Comparison of ENCODE assay signal across 9 mouse cellular contexts in the genomic region with DNA sequence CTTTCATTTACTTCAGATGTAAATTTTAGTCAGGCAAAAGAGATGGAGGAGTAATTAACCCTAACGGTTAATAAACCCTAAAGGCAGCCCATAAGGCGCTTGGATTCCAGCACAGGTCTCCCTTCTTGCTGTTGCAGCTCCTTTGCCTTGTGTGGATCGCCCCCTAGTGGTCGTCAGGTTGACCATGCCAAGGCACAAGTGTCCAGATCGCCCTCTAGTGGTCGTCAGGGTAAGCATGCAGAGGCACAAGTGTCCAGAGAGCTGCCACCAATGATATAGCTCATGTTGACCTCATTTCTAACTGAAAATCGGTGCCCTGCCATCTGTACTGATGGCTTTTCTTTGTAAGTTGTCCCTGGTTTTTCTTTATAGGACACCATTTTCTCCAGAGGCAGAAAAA. TPM values are rescaled to one million over a fixed set of nuclear protein-coding genes. Genes with fewer than 3 reads are reported as not detected.
DNase-seq lines count a peak whose midpoint lies in the region; ATAC-seq and TF ChIP-seq lines count a peak whose summit lies in the region.
"Had no signal": no experiment of that assay in that cellular context is flagged by ENCODE, and none has a peak within 500 bp of the region (broad histone marks: within the 10 kb centered on the region; RNA-seq: fewer than 3 reads in every experiment).

No protein-coding gene starts in this region.

- DNase-seq in hindbrain, embryonic 10.5 days (ENCODE audit: low spot score), result peak; percentile 88
- DNase-seq in adrenal gland, adult 8-10 months, result peak; percentile 70
- peak; percentile 93 for DNase-seq in embryo, embryonic 10.5 days (ENCODE audit: low spot score)
- DNase-seq in heart, embryonic 10.5 days (ENCODE audit: low spot score), result peak; percentile 91
- DNase-seq in left cerebral cortex, adult 11 months (ENCODE audit: low spot score), result peak; percentile 68
- DNase-seq in midbrain, postnatal 0 days (ENCODE audit: low spot score), result peak; percentile 89
- peak; percentile 70 to 89 for DNase-seq in spleen, postnatal 4 days (ENCODE audit: low spot score in 2 of 2)

- TF ChIP-seq CTCF in midbrain, postnatal 0 days (IDR thresholded peaks at IDR 0.05), result peak; percentile 100

- no peaks in the 10 kb centered on the region for H3K4me1 ChIP-seq in hindbrain, embryonic 10.5 days (replicated peaks)
- H3K4me1 ChIP-seq in hindbrain, embryonic 16.5 days (ENCODE audit: control insufficient read depth, insufficient read depth, low read depth, low read length), result no peaks in the 10 kb centered on the region
- H3K4me1 ChIP-seq in heart, embryonic 10.5 days, result no peaks in the 10 kb centered on the region
- H3K4me1 ChIP-seq in midbrain, postnatal 0 days (ENCODE audit: insufficient read depth, low read length), result no peaks in the 10 kb centered on the region
- H3K4me1 ChIP-seq: embryonic facial prominence, embryonic 12.5 days had no signal

- H3K9ac ChIP-seq in hindbrain, embryonic 16.5 days (ENCODE audit: low read depth, low read length), result no peak overlapping the region
- no peak overlapping the region for H3K9ac ChIP-seq in midbrain, postnatal 0 days (replicated peaks; ENCODE audit: low read length, poor library complexity, severe bottlenecking)
- H3K9ac ChIP-seq: embryonic facial prominence, embryonic 12.5 days had no signal

- no peak overlapping the region for H3K27ac ChIP-seq in hindbrain, embryonic 10.5 days
- H3K27ac ChIP-seq in hindbrain, embryonic 16.5 days (ENCODE audit: low read depth, low read length), result no peak overlapping the region
- no peak overlapping the region for H3K27ac ChIP-seq in heart, embryonic 10.5 days
- no peak overlapping the region for H3K27ac ChIP-seq in midbrain, postnatal 0 days (ENCODE audit: low read depth, low read length)
- H3K27ac ChIP-seq: embryonic facial prominence, embryonic 12.5 days had no signal

- no peaks in the 10 kb centered on the region for H3K9me3 ChIP-seq in hindbrain, embryonic 10.5 days
- no peaks in the 10 kb centered on the region for H3K9me3 ChIP-seq in hindbrain, embryonic 16.5 days (ENCODE audit: control insufficient read depth, low read length)
- no peaks in the 10 kb centered on the region for H3K9me3 ChIP-seq in heart, embryonic 10.5 days
- H3K9me3 ChIP-seq in midbrain, postnatal 0 days (ENCODE audit: low read length), result no peaks in the 10 kb centered on the region
- H3K9me3 ChIP-seq: embryonic facial prominence, embryonic 12.5 days had no signal

- no peaks in the 10 kb centered on the region for H3K36me3 ChIP-seq in hindbrain, embryonic 10.5 days
- no peaks in the 10 kb centered on the region for H3K36me3 ChIP-seq in hindbrain, embryonic 16.5 days (ENCODE audit: control insufficient read depth, insufficient read depth, low read length)
- H3K36me3 ChIP-seq in heart, embryonic 10.5 days, result no peaks in the 10 kb centered on the region
- no peaks in the 10 kb centered on the region for H3K36me3 ChIP-seq in midbrain, postnatal 0 days (ENCODE audit: insufficient read depth, low read length)
- H3K36me3 ChIP-seq: embryonic facial prominence, embryonic 12.5 days had no signal

- no peaks in the 10 kb centered on the region for H3K27me3 ChIP-seq in hindbrain, embryonic 10.5 days (ENCODE audit: insufficient read depth, poor library complexity, severe bottlenecking)
- no peaks in the 10 kb centered on the region for H3K27me3 ChIP-seq in hindbrain, embryonic 16.5 days (replicated peaks; ENCODE audit: control insufficient read depth, insufficient read depth, low read length)
- peaks cover 8% of the 10 kb centered on the region for H3K27me3 ChIP-seq in heart, embryonic 10.5 days (ENCODE audit: insufficient read depth, poor library complexity, severe bottlenecking)
- no peaks in the 10 kb centered on the region for H3K27me3 ChIP-seq in midbrain, postnatal 0 days (ENCODE audit: insufficient read depth, low read length)
- H3K27me3 ChIP-seq: embryonic facial prominence, embryonic 12.5 days had no signal

- ATAC-seq in hindbrain, embryonic 16.5 days, result no peak
- no peak for ATAC-seq in midbrain, postnatal 0 days (ENCODE audit: low FRiP score)

- whole genome bisulfite sequencing in hindbrain, embryonic 10.5 days, result 26% methylated on average over 7 of the region's 7 CpGs
- WGBS in hindbrain, embryonic 16.5 days, result 24% methylated on average over 7 of the region's 7 CpGs
- WGBS in heart, embryonic 10.5 days, result 26% methylated on average over 7 of the region's 7 CpGs
- 25% methylated on average over 7 of the region's 7 CpGs for WGBS in midbrain, postnatal 0 days

- H3K4me3 ChIP-seq in hindbrain, embryonic 10.5 days, result no peak overlapping the region
- H3K4me3 ChIP-seq in hindbrain, embryonic 16.5 days (ENCODE audit: low read length), result no peak overlapping the region
- no peak overlapping the region for H3K4me3 ChIP-seq in heart, embryonic 10.5 days
- H3K4me3 ChIP-seq in midbrain, postnatal 0 days (ENCODE audit: low read depth, low read length), result no peak overlapping the region
- H3K4me3 ChIP-seq: embryonic facial prominence, embryonic 12.5 days had no signal

- no peak overlapping the region for H3K4me2 ChIP-seq in hindbrain, embryonic 16.5 days (ENCODE audit: low read length)
- H3K4me2 ChIP-seq in midbrain, postnatal 0 days (ENCODE audit: low read depth, low read length, poor library complexity, severe bottlenecking), result no peak overlapping the region
- H3K4me2 ChIP-seq: embryonic facial prominence, embryonic 12.5 days had no signal

RNA-seq across cellular contexts. Expression of a gene that starts 46.4 kb away (rescaled TPM):
- 45.5 and 57.9 TPM in 2 replicates for polyA plus RNA-seq in hindbrain, embryonic 10.5 days (2016; fragmentation: Nextera tagmentation; extraction: Ambion mirVana)
- 2.4 and 2.8 TPM in 2 replicates for polyA plus RNA-seq in hindbrain, embryonic 16.5 days (2015; fragmentation: Nextera tagmentation; extraction: Ambion mirVana)
- total RNA-seq in adrenal gland, adult 8-10 months (2022), result 1 to 10 TPM; 1.2 to 1.5 (median 1.4) TPM
- polyA plus RNA-seq in heart, embryonic 10.5 days (2016; fragmentation: Nextera tagmentation; extraction: Ambion mirVana), result 15.3 and 27.4 TPM in 2 replicates
- 0.71 and 2.2 TPM in 2 replicates for total RNA-seq in midbrain, postnatal 0 days (2014; rRNA removed)
- 0.23 and 0.39 TPM in 2 replicates for polyA plus RNA-seq in midbrain, postnatal 0 days (2015; fragmentation: Nextera tagmentation; extraction: Ambion mirVana)

RNA-seq across cellular contexts. Expression of a gene that starts 49.3 kb away (rescaled TPM):
- polyA plus RNA-seq in hindbrain, embryonic 10.5 days (2016; fragmentation: Nextera tagmentation; extraction: Ambion mirVana), result 33.6 and 34.9 TPM in 2 replicates
- 27.2 and 28.0 TPM in 2 replicates for polyA plus RNA-seq in hindbrain, embryonic 16.5 days (2015; fragmentation: Nextera tagmentation; extraction: Ambion mirVana)
- 10 to 100 TPM; 63.1 to 94.2 (median 80.0) TPM for total RNA-seq in adrenal gland, adult 8-10 months (2022)
- 20.2 and 26.3 TPM in 2 replicates for polyA plus RNA-seq in heart, embryonic 10.5 days (2016; fragmentation: Nextera tagmentation; extraction: Ambion mirVana)
- total RNA-seq in midbrain, postnatal 0 days (2014; rRNA removed), result 29.8 and 31.1 TPM in 2 replicates
- polyA plus RNA-seq in midbrain, postnatal 0 days (2015; fragmentation: Nextera tagmentation; extraction: Ambion mirVana), result 21.7 and 23.6 TPM in 2 replicates
